Mouse (Mus musculus) cerebellum, adult 9-11 months (tissue): ENCODE measurements around the gene Dclre1c.
"Not testable (repeated sequence)": the region's sequence is repeated elsewhere in the genome, so short reads cannot be mapped to it uniquely, and the experiment has no call there.

ENCODE experiments used
- DNase-seq: peaks from one replicate; pipeline ENCODE4 v3.0.0; 2022

Dclre1c gene

DNA sequence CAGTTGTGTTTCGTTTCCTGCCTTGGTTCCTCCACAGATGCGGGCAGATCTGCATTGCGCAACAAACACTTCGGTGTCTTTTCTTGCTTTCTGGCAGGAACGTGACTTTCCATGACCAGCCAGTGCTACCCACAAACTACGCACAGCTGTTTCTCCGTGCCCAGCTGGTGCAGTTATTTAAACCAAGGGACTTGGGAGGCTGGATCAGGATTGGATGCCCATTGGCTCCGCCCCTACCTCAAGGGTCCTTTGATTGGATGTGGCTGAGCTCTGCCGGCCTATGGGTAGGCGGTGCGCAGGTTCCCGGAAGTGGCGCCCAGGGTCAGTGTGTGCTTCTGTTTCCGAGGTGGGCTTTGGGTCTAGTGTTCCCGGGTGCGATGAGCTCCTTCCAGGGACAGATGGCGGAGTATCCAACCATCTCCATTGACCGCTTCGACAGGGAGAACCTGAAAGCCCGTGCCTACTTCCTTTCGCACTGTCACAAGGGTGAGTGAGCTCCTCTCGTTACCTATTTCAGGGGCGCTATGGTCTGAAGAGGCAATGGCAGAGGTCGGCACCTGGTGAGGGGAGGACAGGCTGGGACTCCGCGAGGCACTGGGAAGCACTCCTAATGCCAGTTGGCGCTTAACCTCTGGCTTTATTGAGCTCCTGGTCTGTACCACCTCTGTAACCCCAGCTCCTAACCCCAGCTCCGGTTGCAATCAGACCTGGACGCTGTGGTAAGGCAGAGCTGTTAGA, at the start of gene Dclre1c:
Dclre1c (plus strand) TSS at position 291 of the 738 bp plus-strand sequence.
- peak; percentile 84 for DNase-seq

DNA sequence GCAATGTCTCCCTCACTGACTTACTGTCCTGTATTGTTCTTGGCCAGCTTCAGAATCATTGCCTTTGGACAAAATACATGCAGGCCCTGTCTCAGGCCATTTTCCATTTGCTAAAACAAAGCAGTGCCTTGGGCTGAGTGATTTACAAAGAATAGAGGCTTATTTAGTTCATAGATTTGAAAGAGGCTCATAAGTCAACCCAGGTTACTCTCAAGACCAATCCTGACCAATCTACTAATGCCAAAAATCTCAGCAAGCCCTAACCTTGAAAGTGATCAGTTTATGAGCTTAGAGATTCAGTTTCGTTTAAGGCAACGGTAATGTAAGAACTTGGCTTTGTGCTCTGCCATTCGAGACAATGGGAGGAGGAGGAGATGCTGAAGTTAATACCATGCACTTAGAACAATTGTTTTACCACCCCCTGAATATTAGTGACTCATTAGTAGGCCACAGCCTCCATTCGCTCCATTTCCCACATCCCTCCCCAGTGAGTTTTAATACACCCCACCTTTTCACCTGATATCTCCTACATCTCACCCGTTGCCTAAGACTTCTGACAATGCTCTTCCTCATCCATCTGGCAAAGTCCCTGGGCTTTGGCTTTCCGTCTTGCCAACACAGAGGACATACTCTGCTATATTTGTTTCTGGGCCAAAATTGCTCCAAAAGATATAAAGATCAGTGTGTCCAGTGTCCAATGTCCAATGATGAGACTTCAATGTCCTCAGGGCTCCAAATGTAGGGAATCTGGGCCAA, 36.6 kb upstream of the Dclre1c start:
- DNase-seq, result no peak

DNA sequence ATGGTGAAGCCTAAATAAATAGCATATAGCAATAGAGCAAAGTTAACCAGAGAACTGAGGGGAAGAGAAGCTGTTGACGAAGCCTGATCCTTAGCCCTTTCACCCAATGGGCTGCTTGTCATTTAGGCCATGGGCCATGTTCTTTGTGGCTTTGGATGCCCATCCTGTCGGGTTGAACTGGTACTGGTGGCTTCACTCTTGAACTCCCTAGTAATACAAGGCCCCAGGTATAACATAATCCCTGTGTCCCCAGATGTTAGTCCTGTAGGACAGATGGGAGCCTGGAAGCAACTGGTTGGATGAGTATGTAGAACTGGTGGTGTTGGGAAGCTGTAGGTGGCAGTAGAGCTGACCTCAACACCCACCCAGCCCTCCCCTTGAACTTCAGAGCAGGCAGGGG, 32.0 kb upstream of the Dclre1c start:
- DNase-seq, result no peak

DNA sequence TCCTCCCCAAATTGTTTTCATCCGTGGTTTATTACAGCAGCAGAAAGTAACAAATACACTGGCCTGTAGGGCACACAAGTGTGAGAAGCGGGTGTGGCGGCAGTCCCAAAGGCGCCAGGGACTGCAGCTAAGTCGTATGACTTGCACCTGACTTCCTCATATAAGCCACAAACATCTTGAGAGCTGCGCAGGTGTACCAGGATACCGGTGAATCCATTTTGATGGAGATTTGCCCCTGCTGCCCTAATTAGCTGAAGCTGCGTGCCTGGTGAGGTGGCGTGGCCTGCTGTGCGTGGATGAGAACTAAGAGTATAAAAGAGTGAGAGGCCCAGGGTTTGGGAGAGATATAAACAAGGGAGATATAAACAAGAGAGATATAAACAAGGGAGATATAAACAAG, 26.8 kb upstream of the Dclre1c start, which contains the start of gene Olah:
Olah (minus strand) TSS at position 101 of the 400 bp plus-strand sequence.
- not testable (repeated sequence) for DNase-seq

DNA sequence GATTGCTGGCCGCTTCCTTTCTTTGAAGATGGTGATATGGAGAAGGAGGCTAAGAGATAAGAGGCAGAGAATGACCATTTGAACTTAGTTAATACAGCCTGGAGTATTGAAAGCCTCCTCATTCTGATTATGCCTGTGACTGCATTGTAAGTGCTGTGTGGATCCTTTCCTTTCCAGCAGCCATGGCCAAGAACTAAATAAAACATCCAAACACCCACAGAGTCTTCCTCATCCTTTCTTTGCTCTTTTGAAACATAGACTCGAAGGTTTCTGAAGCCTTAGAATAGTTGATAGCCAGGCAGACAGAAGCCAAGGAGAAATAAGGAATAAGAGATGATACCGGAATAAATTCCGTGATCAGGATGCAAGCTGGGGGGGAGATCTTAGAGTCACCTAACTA, 17.9 kb upstream of the Dclre1c start:
- no peak for DNase-seq

DNA sequence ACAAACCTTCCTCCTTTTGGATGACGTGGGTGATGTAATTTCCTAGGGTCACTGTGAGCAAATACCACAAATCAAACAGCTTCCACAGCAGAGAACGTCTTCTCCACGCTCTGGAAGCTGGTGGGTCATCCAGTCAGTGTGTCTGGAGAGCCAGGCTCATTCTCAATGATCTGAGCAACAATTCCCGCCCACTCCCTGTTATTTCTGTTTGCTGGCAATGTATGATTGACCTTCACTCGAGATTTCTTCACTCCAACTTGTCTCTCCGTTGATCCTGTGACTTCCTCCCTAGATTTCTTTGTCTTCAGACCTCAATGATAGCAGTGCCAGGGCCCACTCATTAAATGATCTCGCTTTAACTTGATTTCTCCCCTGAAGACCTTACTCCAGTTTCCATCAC, 16.2 kb upstream of the Dclre1c start:
- no peak for DNase-seq

DNA sequence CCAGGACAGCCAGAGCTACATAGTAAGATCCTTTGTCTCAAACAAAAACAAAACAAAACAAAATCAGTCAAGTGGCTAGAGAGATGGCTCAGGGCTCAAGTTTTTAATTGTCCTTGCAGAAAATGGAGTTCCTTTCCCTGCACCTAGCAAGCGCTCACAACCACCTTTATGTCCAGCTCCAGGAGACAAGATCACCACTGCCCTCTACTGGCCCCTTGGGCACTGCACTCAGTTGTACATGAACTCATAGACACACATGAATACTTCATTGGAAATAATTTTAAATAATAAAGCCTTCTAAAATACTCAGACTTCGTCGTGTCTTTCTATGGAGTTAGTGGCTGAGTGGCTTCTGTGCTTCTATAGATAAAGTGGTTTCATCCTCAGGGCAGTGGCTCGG, 9.7 kb upstream of the Dclre1c start:
- DNase-seq, result no peak

DNA sequence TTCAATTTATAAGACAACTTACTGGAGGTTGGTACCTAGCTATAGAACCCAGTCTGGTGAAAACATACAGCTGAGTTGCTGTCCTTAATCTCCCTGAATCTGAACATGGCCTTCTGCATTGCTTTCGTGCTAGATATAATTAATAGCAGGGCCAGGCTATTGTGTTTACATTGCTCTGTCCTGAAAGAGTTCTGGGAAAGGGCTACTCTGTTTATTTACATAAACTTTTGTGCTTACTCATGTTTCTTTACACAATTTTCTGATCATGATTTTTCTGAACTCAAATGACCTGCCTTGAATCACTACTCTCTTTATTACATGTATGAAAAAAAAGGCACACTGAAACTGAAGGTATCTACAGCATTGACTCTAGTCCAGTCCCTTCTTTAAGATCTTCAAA, 8.3 kb upstream of the Dclre1c start:
- DNase-seq, result no peak

DNA sequence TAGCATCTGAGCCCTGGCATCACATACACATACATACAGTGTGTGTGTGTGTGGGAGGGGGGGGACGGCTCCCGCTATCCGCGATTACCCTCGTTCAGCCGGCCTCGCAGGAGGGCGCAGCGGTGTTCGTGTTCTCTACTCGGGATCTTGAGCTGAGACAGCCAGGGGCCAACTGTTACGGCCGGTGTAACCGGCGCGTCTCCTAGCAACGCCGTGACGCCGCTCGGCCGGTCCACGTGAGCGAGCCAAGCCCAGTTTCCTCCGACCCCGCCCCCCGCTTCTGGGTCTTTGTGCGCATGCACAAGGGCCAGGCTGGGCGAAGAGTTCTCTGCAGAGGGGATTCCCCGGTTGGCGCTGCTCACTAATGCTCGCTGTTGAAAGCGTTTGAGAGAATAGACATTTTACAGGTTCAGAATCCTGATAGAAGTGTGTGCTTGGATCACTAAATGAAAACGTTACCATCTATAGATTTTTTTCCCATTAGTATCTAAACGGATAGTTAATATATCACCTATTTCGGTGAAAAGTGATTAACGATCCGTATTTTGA, 5.0 kb upstream of the Dclre1c start:
- peak; percentile 88 for DNase-seq

DNA sequence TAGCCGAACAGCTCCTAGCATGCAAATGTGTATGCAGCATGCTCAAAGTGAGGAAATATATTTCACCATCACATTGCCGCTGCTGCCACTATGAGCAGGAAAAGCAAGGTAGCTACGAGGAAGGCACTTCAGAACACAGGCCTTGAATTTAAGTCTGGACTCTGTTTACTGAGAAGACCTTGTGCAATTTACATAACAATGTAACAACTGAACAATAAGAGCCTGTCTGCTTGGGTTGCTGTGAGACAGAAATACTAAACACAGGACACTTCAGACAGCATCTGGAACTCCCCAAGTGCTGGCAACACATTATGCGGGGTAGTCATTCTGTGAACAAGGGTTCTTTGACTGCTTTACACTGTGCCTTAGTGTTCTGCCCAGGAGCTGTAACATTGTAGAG, 3.8 kb upstream of the Dclre1c start:
- DNase-seq, result no peak

DNA sequence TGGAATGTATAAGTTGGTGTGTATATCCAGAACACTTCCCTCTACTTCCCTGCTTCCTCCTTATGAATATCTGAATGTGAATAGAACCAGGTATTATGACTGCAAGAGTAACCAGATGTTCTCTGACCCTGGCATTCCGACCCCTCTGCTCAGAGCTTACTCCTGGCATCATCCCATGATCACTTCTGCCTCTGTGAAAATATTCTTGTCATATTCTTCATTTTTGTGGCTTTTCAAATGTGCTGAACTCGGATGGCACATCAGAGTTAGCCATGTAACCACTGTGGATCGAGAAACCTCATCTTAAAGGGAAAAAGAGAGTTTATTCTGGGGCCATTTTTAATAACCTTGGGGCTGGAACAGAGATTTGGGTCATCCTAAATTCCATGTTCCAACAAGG, 1.4 kb upstream of the Dclre1c start, which contains the start of gene Meig1:
Meig1 (minus strand) TSS at position 101 of the 400 bp plus-strand sequence.
- no peak for DNase-seq

DNA sequence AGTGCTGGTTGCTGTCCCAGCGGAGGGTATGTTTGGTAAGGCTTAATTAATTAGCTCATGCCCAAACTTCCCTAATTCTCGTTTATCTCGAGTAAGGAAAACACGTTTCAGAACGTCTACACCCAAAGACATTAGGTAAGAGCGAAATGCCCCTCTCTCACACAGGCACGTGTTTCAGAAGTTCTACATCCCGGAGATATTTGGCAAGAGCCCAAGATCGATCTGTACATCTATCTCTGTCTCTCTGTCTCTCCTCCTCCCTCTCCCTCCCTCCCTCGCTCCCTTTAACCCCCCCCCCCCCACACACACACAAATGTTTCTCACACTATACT, 614 bp downstream of the Dclre1c start:
- DNase-seq, result peak; percentile 13

DNA sequence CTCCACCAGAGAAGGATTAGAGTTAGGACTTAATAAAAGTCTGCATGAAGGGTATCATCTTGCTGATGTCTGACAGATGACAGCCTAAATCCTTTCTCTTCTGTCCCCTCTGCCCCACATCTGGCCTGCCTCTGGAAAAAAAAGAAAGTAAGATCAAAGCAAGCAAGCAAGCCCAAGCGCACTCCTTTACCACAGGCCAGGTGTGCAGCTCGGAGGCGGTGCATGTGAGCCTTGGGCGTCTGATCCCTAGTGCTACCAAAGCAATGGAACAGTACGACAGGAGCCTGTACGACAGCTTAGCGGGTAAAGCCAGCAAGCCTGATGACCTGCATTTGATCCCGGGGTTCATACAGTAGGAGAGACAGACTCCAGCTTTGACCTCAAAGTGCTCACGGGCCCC, 7.0 kb downstream of the Dclre1c start:
- DNase-seq, result no peak

DNA sequence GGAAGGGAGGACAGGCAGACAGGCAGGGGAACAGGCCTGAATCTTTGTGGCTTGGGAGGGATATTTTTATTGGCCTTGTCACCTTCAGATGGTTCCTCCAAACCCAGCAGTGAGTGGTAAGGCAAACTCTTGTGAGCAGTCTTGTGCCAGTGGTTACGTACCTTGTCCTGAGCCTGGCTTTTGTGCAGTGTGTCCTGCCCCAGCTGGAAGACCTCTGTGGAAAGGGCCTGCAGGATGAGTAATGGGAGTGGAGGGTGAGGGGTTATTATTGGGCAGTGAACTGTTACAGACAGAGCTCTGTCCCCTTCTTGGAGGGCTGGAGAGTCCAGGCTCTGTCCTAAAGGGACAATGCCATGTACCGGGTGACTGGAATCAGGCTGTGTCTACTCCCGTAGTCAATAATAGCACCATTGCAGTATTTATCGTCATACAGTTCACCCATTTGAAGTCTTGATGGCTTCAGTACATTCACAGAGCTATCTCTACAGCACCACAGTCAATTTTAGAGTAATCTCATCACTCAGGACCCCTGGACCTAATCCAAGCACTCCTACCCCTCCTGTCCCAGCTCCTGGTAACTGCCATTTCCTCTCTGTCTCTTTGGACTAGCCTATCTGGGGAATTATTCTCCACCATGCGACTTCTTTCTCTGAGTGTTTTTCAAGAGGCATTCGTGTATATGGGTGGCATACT, 11.6 kb downstream of the Dclre1c start:
- DNase-seq, result no peak

DNA sequence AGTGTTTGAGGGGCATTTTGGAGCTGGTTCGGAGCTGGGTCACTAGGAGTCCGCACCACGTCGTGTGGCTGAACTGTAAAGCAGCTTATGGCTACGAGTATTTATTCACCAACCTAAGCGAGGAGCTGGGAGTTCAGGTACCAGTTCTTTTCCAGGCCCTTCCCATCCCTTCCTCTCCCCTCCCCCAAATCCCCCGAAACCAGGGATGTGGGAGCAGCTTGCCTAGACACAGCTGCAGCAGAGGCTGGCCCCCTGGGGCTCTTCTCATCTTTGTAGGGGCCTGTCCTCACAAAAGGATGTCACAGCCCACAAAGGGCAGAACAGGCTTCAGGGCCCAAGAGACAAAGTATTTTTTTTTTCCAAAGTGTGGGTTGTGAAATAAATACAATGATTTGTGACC, 14.0 kb downstream of the Dclre1c start:
- no peak for DNase-seq

DNA sequence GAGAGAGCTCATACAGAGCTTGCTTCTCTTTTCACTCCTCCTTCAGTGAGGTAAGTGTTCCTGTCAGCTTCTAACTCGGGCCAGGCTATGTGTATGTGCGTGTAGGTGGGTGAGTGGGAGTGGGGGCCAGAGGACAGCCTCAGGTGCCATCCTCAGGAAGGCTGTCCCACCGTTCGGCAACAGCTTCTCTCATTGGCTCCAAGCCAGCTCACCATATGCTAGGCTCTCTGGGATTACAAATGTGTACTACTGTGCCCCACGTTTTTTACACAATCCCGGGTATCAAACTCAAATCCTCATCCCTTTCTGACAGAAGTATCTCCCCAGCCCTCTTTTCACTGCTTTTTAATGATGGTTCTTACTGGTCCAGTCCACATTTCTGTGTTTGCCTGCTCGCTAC, 20.3 kb downstream of the Dclre1c start:
- DNase-seq, result no peak

DNA sequence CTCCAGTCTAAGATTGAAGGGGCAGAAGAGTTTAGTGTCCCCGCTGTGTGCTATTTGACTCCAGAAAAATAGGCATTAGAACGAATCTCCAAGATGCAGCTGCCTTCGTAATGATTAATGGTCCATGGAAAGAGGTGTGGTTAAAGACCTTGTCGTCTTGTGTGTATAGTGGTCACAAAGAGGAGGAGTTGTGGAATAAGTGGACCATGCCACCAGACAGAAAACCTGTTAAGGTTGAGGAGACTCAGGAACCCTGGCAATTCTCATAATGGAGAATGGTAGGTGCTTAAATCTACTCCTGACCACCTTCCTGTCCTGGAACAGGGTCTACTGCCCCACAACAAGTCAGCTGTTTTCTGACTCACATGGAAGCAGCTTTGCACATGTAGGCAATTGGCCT, 22.1 kb downstream of the Dclre1c start:
- DNase-seq, result no peak

DNA sequence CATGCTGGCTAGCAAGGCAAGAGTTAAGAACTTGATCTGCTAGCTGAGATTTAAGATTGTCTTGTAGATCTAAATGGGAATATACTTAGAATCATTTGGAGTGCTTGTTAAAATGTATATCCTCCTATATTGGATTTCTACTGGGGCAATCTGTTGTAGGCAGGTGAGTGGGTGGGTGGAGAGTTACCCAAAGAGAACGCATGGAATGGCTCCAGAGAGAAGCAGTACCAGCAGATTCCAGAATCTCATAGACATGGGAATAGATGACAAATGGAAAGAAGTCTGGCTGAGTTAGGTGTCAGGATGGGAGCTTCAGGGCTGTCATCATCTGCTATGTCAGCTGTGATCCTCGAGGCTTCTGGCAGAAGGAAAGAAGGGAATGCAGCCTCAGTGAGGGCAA, 25.5 kb downstream of the Dclre1c start:
- no peak for DNase-seq

DNA sequence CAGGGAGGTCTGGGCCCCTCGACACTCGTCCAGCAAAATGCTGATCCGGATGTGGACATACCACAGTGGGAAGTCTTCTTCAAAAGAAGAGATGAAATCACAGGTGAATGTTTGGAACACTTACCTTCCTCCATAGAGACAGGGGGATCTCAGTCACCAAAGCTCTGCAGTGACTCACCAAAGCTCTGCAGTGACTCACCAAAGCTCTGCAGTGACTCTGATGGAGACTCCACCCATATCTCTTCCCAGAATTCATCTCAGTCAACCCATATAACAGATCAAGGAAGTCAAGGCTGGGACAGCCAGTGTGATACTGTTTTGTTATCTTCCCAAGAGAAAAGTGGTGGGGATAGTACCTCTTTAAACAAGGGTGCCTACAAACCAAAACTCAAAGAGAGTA, 29.2 kb downstream of the Dclre1c start:
- no peak for DNase-seq

DNA sequence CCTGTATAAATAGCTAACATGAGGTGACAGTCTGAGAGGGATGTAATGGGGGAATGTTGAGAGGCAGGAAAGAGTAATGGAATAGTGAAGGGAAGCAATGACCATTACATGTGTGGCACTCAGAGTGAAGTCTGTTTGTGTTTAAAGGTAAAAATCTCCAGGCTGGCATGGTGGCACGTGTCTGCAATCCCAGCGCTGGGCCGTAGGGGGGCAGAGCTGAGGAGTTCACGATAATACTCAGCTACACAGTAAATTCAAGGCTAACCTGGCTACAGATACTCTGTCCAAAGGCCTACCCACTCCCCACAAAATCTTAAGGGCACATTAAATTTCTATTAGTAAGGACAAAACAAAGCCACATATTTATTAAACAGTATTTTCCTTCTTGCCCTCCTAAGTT, 32.7 kb downstream of the Dclre1c start:
- no peak for DNase-seq

DNA sequence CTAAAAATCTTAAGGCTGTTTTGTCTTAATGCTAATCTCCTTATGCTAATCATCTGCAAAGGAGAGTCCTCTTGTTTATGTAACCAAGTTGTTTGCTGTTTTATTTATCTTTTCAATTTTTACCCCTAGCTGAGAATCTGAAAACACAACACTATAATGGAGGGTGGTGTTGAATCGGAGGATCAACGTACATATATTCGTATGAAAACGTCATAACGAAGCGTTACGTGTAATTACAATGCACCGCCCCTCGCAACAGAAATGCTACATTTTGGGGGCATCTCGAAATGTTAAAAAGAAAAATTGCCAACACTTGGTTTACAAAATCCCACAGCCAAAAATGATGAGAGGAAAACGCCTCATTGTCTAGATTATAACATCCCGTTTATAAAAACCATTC, 50.0 kb downstream of the Dclre1c start:
- DNase-seq, result no peak

DNA sequence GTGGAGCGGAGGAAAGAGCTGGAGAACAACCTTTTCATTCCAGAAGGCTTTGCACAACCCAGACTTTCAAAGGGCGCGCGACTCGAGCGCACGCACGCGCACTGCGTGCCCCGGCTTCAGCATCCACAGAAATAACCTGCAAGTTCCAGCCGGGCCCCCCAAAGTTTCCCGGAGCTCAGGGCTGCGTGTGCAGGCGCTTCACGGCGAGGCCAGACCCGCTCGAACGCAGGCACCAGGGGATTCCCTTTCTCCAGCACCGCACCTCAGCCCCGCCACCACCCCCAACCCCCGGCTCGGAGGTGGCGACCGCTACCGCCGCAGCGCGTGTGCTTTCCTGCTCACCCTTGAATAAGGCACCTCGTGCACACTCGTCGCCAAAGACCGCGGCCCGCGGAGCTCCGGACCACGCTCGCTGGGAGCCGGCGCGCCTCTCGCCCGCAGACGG, 50.5 kb downstream of the Dclre1c start:
- DNase-seq, result peak; percentile 77

DNA sequence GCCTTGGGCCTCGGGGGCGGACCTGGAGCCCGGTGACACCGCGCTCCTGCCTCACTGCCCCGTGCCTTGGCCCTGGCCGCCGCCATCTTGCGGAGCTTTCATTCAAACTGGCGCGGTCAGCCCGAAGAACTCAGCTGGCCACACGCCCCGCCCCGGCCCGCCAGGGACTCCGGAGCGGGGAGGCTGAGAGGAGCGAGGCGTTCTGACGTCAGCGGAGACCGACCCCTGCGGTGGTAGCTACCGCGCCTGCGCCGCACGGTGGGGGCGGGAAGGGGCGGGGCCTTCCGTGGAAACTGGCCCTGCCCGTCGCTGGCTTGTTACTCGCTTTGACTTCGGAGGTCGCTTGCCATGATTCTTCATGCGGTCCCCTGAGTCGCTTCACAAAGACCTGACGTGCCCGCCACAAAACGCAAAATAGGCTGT, 50.9 kb downstream of the Dclre1c start, which contains the start of gene Suv39h2:
Suv39h2 (minus strand) TSS at position 171 of the 423 bp plus-strand sequence.
- DNase-seq, result peak; percentile 95
